Mouse (Mus musculus): ENCODE measurements at regions not wholly inside any gene's neighbourhood (a gene's known extent, or its start where the extent isn't known, plus 50 kb on each side); places are given as distances from the start of the nearest gene placed in this dataset.

GRCm38 (mm10) chr1:191465170-191465569 lies 62.1 kb upstream of the Ppp2r5a start:
- H3K4me3 ChIP-seq (replicated peaks; ENCODE audit: low read length): no peak overlapping the region
- H3K9me3 ChIP-seq (ENCODE audit: control insufficient read depth, low read length): no peaks in the 10 kb centered on the region; the same call in 1 of the 2 replicates
- ATAC-seq: no peak
- H3K9ac ChIP-seq (replicated peaks; ENCODE audit: low read depth, low read length): no peak overlapping the region
- H3K4me1 ChIP-seq (replicated peaks; ENCODE audit: control insufficient read depth, insufficient read depth, low read length): peaks cover 9% of the 10 kb centered on the region
- 68% methylated on average over 2 of the region's 2 CpGs for WGBS
- H3K27ac ChIP-seq (ENCODE audit: low read length): no peak overlapping the region
- H3K36me3 ChIP-seq (ENCODE audit: control insufficient read depth, insufficient read depth): no peaks in the 10 kb centered on the region
- H3K27me3 ChIP-seq (replicated peaks; ENCODE audit: control insufficient read depth, insufficient read depth, low read length): no peaks in the 10 kb centered on the region
- H3K4me2 ChIP-seq (ENCODE audit: low read length): no peak overlapping the region

DNA sequence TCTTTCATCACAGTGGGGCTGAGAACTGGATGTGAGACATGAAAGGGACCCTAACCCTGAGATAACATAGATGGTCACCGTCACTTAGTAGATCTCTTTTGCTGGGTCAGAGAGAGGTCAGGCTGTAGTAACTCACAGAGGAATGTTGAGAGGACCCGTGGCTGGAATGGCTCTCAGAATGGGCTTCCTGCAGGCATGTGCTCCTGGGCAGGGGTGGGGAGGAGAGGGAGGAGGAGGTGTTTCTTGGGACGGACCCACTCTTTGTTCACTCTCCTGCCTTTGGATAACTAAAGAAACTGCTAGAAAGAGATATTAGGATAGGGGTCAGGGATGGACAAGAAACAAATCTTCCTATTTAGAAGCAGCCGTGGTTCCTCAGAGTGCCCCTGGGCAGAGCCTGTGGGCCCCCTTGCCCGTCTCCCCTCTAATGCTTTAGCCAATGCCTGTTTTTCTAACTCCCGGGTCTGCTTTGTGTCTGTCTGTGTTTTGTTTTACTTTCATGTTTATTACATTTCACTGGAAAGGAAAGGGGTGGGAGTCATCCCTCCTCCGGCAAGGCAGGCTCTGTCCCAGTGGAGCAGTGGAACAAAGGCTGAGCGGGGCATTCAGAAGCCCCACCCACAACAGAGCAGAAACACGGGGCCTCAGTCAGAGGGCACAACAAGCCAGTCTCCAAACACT lies 58.9 kb upstream of the Ppp2r5a start:
- ATAC-seq: peak; percentile 77
- no peak overlapping the region for H3K4me3 ChIP-seq (replicated peaks; ENCODE audit: low read length)
- H3K27me3 ChIP-seq (replicated peaks; ENCODE audit: control insufficient read depth, insufficient read depth, low read length): no peaks in the 10 kb centered on the region
- WGBS: 10% methylated on average over 9 of the region's 9 CpGs
- H3K9me3 ChIP-seq (ENCODE audit: control insufficient read depth, low read length): no peaks in the 10 kb centered on the region
- peaks cover 6% of the 10 kb centered on the region; the same call in 1 of the 2 replicates for H3K4me1 ChIP-seq (replicated peaks; ENCODE audit: control insufficient read depth, insufficient read depth, low read length)
- no peak overlapping the region for H3K27ac ChIP-seq (ENCODE audit: low read length)
- no peaks in the 10 kb centered on the region for H3K36me3 ChIP-seq (ENCODE audit: control insufficient read depth, insufficient read depth)
- H3K4me2 ChIP-seq (ENCODE audit: low read length): 0 out of 2 replicates have a peak overlapping the region, but pooled peaks have one; percentile 9
- H3K9ac ChIP-seq (replicated peaks; ENCODE audit: low read depth, low read length): no peak overlapping the region

DNA sequence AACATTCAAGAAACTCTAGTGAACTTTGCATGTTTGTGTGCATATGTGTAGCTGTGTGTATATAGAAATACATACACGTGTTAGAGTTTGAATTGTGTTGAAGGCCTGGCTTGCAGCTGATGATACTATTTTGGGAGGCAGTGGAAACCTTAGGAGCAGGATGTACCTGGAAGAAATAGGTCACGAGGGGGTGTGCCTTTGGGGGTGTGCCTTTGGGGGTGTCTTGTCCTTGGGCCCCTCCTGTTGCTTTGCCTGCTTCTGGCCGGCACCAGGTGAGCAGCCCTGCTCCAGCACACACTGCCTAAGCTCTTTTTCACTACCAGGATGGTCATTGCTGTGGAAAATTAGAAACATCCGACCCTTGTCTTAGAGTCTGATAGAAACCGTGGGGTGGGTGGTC lies 56.0 kb upstream of the Ppp2r5a start:
- no peaks in the 10 kb centered on the region for H3K27me3 ChIP-seq (replicated peaks; ENCODE audit: control insufficient read depth, insufficient read depth, low read length)
- no peaks in the 10 kb centered on the region for H3K9me3 ChIP-seq (ENCODE audit: control insufficient read depth, low read length)
- peaks cover 6% of the 10 kb centered on the region; the same call in 1 of the 2 replicates for H3K4me1 ChIP-seq (replicated peaks; ENCODE audit: control insufficient read depth, insufficient read depth, low read length)
- no peak overlapping the region for H3K27ac ChIP-seq (ENCODE audit: low read length)
- H3K4me2 ChIP-seq (ENCODE audit: low read length): no peak overlapping the region
- H3K36me3 ChIP-seq (ENCODE audit: control insufficient read depth, insufficient read depth): no peaks in the 10 kb centered on the region
- H3K9ac ChIP-seq (replicated peaks; ENCODE audit: low read depth, low read length): no peak overlapping the region
- no peak overlapping the region for H3K4me3 ChIP-seq (replicated peaks; ENCODE audit: low read length)
- no peak for ATAC-seq
- WGBS: 86% methylated on average over 5 of the region's 5 CpGs

- ATAC-seq: no peak
- Histone ChIP-seq H3K4me2 (ENCODE audit: low read length) (no peak overlapping the region), H3K4me1 (replicated peaks; ENCODE audit: control insufficient read depth, insufficient read depth, low read length) (peaks cover 6% of the 10 kb centered on the region; the same call in 1 of the 2 replicates), H3K9me3 (ENCODE audit: control insufficient read depth, low read length) (no peaks in the 10 kb centered on the region), H3K9ac (replicated peaks; ENCODE audit: low read depth, low read length) (no peak overlapping the region), H3K27ac (ENCODE audit: low read length) (no peak overlapping the region), H3K4me3 (replicated peaks; ENCODE audit: low read length) (no peak overlapping the region), H3K36me3 (ENCODE audit: control insufficient read depth, insufficient read depth) (no peaks in the 10 kb centered on the region), H3K27me3 (replicated peaks; ENCODE audit: control insufficient read depth, insufficient read depth, low read length) (no peaks in the 10 kb centered on the region)
- 82% methylated on average over 2 of the region's 2 CpGs for WGBS
Measured at GRCm38 (mm10) chr1:191458292-191458691, 55.2 kb upstream of the Ppp2r5a start.

DNA sequence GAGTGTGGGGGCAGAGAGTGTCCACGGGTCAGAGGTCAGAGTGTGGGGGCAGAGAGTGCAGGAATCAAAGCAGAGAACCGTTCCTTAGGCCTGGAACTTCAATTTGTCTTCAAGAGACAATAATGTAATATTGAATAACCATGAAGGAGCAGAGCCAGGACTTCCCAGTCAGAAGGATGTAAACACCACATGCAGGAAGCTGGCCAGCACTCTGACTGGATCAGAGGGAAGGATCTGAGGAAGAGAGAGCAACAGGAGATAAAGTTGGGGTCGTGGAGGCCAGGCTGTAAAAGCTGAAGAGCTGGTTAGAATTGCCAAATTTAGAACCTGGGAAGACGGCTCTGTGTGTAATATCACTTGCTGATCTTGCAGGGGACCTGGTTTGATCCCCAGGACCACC lies 54.0 kb upstream of the Ppp2r5a start:
- no peaks in the 10 kb centered on the region for H3K27me3 ChIP-seq (replicated peaks; ENCODE audit: control insufficient read depth, insufficient read depth, low read length)
- no peak overlapping the region for H3K9ac ChIP-seq (replicated peaks; ENCODE audit: low read depth, low read length)
- no peaks in the 10 kb centered on the region for H3K36me3 ChIP-seq (ENCODE audit: control insufficient read depth, insufficient read depth)
- H3K4me3 ChIP-seq (replicated peaks; ENCODE audit: low read length): no peak overlapping the region
- no peak overlapping the region for H3K27ac ChIP-seq (ENCODE audit: low read length)
- 75% methylated on average over 4 of the region's 4 CpGs for WGBS
- H3K4me2 ChIP-seq (ENCODE audit: low read length): no peak overlapping the region
- peaks cover 3% of the 10 kb centered on the region; the same call in 1 of the 2 replicates for H3K4me1 ChIP-seq (replicated peaks; ENCODE audit: control insufficient read depth, insufficient read depth, low read length)
- no peaks in the 10 kb centered on the region for H3K9me3 ChIP-seq (ENCODE audit: control insufficient read depth, low read length)
- ATAC-seq: no peak

DNA sequence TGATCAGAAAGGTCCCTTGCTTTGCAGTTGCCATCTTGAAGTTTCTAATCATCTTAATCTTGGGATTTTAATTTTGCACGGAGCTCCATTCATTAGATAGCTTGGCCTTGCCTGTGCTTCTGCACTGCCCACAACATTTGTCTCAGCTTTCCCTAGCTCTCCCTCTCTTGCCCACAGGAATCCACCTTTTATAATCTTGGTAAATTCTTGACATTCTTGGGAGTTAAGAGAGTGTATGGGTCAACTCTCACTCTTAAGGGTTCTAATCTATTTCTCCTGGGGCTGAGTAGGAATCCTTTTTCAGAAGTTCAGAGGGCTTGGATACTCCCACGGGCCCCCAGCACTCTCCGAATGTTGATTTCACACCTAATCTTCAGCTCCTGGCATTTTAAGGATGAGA lies 51.5 kb upstream of the Ppp2r5a start:
- Histone ChIP-seq H3K4me2 (ENCODE audit: low read length) (no peak overlapping the region), H3K27me3 (replicated peaks; ENCODE audit: control insufficient read depth, insufficient read depth, low read length) (no peaks in the 10 kb centered on the region), H3K9me3 (ENCODE audit: control insufficient read depth, low read length) (no peaks in the 10 kb centered on the region), H3K9ac (replicated peaks; ENCODE audit: low read depth, low read length) (no peak overlapping the region), H3K4me3 (replicated peaks; ENCODE audit: low read length) (no peak overlapping the region), H3K36me3 (ENCODE audit: control insufficient read depth, insufficient read depth) (no peaks in the 10 kb centered on the region), H3K4me1 (replicated peaks; ENCODE audit: control insufficient read depth, insufficient read depth, low read length) (no peaks in the 10 kb centered on the region), H3K27ac (ENCODE audit: low read length) (no peak overlapping the region)
- no peak for ATAC-seq
- WGBS: 69% methylated on average over 3 of the region's 3 CpGs

- H3K27me3 ChIP-seq (replicated peaks; ENCODE audit: control insufficient read depth, insufficient read depth, low read length): no peaks in the 10 kb centered on the region
- H3K9ac ChIP-seq (replicated peaks; ENCODE audit: low read depth, low read length): no peak overlapping the region
- H3K9me3 ChIP-seq (ENCODE audit: control insufficient read depth, low read length): no peaks in the 10 kb centered on the region
- 38% methylated on average over 3 of the region's 3 CpGs for WGBS
- no peak overlapping the region for H3K27ac ChIP-seq (ENCODE audit: low read length)
- ATAC-seq: no peak
- no peak overlapping the region for H3K4me2 ChIP-seq (ENCODE audit: low read length)
- no peak overlapping the region for H3K4me3 ChIP-seq (replicated peaks; ENCODE audit: low read length)
- no peaks in the 10 kb centered on the region for H3K4me1 ChIP-seq (replicated peaks; ENCODE audit: control insufficient read depth, insufficient read depth, low read length)
- no peaks in the 10 kb centered on the region for H3K36me3 ChIP-seq (ENCODE audit: control insufficient read depth, insufficient read depth)
Measured at GRCm38 (mm10) chr1:191453589-191453988, 50.5 kb upstream of the Ppp2r5a start.

Measured in forebrain, embryonic 16.5 days (tissue).